Mouse (Mus musculus) hindbrain, embryonic 13.5 days (tissue): ENCODE data around the gene Rassf3. TPM values are rescaled to one million over a fixed set of nuclear protein-coding genes. Genes with fewer than 3 reads are reported as not detected.

ENCODE experiments used
- ATAC-seq: fragments of 200-750 bp; cut with Nextera tagmentation; 2 replicates; pipeline ENCODE4 v1.8.0; 2017; ENCODE audit warnings: moderate TSS enrichment; ENCODE audit not compliant: low FRiP score
- H3K27ac ChIP-seq: fragments of 300-500 bp; sonication (generic); 2 replicates; pipeline ENCODE4 v1.5.1; 2015; ENCODE audit warnings: inconsistent platforms, mild to moderate bottlenecking, moderate library complexity
- H3K27me3 ChIP-seq: fragments of 300-500 bp; sonication (generic); 2 replicates; pipeline ENCODE4 v1.6.1; 2015; ENCODE audit warnings: mild to moderate bottlenecking, inconsistent platforms
- H3K36me3 ChIP-seq: fragments of 300-500 bp; sonication (generic); 2 replicates; pipeline ENCODE4 v1.6.1; 2015; ENCODE audit warnings: mild to moderate bottlenecking, inconsistent platforms
- H3K4me1 ChIP-seq: fragments of 300-500 bp; sonication (generic); replicated peaks from 2 replicates; pipeline ENCODE4 v1.6.1; 2015; ENCODE audit warnings: inconsistent platforms
- H3K4me2 ChIP-seq: fragments of 300-500 bp; sonication (generic); 2 replicates; pipeline ENCODE4 v1.6.1; 2015; ENCODE audit warnings: inconsistent platforms, mild to moderate bottlenecking, moderate library complexity
- H3K4me3 ChIP-seq: fragments of 300-500 bp; sonication (generic); 2 replicates; pipeline ENCODE4 v1.5.1; 2015; ENCODE audit warnings: mild to moderate bottlenecking, inconsistent platforms
- H3K9ac ChIP-seq: fragments of 300-500 bp; sonication (generic); 2 replicates; pipeline ENCODE4 v1.6.1; 2015; ENCODE audit warnings: mild to moderate bottlenecking, inconsistent platforms
- H3K9me3 ChIP-seq: fragments of 300-500 bp; sonication (generic); 2 replicates; pipeline ENCODE4 v1.6.1; 2016; ENCODE audit warnings: inconsistent platforms
- WGBS: fragments of 180-500 bp; shearing (Covaris S2); methylation state at CpG from one replicate; pipeline ENCODE4 v1.1.7; 2015; 5-methylcytosine and 5-hydroxymethylcytosine counted together
- polyA plus RNA-seq: library from polyadenylated mRNA; unstranded; fragments of >200 nt; fragmentation: Nextera tagmentation; extraction: Ambion mirVana; gene quantifications from 2 replicates; pipeline ENCODE4 v1.2.1, GENCODE M21; 2015

Rassf3 gene
- polyA plus RNA-seq, 1 experiment from 2014 or later: 5.2 TPM

- H3K4me1 ChIP-seq: peaks cover 14% of the 10 kb centered on the region
- H3K9me3 ChIP-seq: no peaks in the 10 kb centered on the region
- no peaks in the 10 kb centered on the region for H3K36me3 ChIP-seq
- H3K27ac ChIP-seq: no peak overlapping the region
- peaks cover 11% of the 10 kb centered on the region for H3K27me3 ChIP-seq
- no peak for ATAC-seq
- no peak overlapping the region for H3K4me3 ChIP-seq
- H3K4me2 ChIP-seq: no peak overlapping the region
- no peak overlapping the region for H3K9ac ChIP-seq
- WGBS: 77% methylated on average over 3 of the region's 3 CpGs
These were observed 6.5 kb downstream of the Rassf3 start for GRCm38 (mm10) chr10:121469625-121470024.

- Histone ChIP-seq H3K36me3 (no peaks in the 10 kb centered on the region), H3K4me2 (no peak overlapping the region), H3K27me3 (peaks cover 5% of the 10 kb centered on the region), H3K27ac (no peak overlapping the region), H3K4me1 (peaks cover 8% of the 10 kb centered on the region; the same call in 1 of the 2 replicates), H3K9ac (no peak overlapping the region), H3K9me3 (no peaks in the 10 kb centered on the region), H3K4me3 (no peak overlapping the region)
- WGBS: 53% methylated on average over 5 of the region's 5 CpGs
- no peak for ATAC-seq
These were observed 7.2 kb downstream of the Rassf3 start for GRCm38 (mm10) chr10:121468985-121469384.

GRCm38 (mm10) chr10:121468261-121468660 lies 7.9 kb downstream of the Rassf3 start:
- H3K4me2 ChIP-seq: no peak overlapping the region
- 86% methylated on average over 5 of the region's 5 CpGs for WGBS

GRCm38 (mm10) chr10:121467792-121468191 lies 8.4 kb downstream of the Rassf3 start:
- WGBS: 75% methylated on average over 8 of the region's 8 CpGs
- Histone ChIP-seq H3K9ac (no peak overlapping the region), H3K27me3 (0 out of 2 replicates have a peak, but pooled peaks cover under 1% of the 10 kb centered on the region), H3K9me3 (no peaks in the 10 kb centered on the region), H3K36me3 (no peaks in the 10 kb centered on the region), H3K4me2 (no peak overlapping the region), H3K4me1 (0 out of 2 replicates have a peak, but pooled peaks cover 4% of the 10 kb centered on the region), H3K27ac (no peak overlapping the region), H3K4me3 (no peak overlapping the region)
- no peak for ATAC-seq

More at GRCm38 (mm10) chr10:121468261-121468660, 7.9 kb downstream of the Rassf3 start:
- H3K36me3 ChIP-seq: no peaks in the 10 kb centered on the region
- no peaks in the 10 kb centered on the region for H3K27me3 ChIP-seq
- H3K9me3 ChIP-seq: no peaks in the 10 kb centered on the region
- H3K9ac ChIP-seq: no peak overlapping the region
- no peak overlapping the region for H3K27ac ChIP-seq
- ATAC-seq: no peak
- no peak overlapping the region for H3K4me3 ChIP-seq
- 0 out of 2 replicates have a peak, but pooled peaks cover 4% of the 10 kb centered on the region for H3K4me1 ChIP-seq

- H3K27me3 ChIP-seq: 0 out of 2 replicates have a peak, but pooled peaks cover 3% of the 10 kb centered on the region
- no peak overlapping the region for H3K4me2 ChIP-seq
- H3K36me3 ChIP-seq: no peaks in the 10 kb centered on the region
- WGBS: 78% methylated on average over 13 of the region's 13 CpGs
- no peak overlapping the region for H3K4me3 ChIP-seq
- no peak for ATAC-seq
- H3K4me1 ChIP-seq: peaks cover 9% of the 10 kb centered on the region
- H3K27ac ChIP-seq: no peak overlapping the region
- H3K9ac ChIP-seq: no peak overlapping the region
- no peaks in the 10 kb centered on the region for H3K9me3 ChIP-seq
These were observed 9.1 kb downstream of the Rassf3 start for GRCm38 (mm10) chr10:121467016-121467415.

- Histone ChIP-seq H3K4me3 (no peak overlapping the region), H3K27me3 (0 out of 2 replicates have a peak, but pooled peaks cover 3% of the 10 kb centered on the region), H3K9ac (no peak overlapping the region), H3K9me3 (no peaks in the 10 kb centered on the region), H3K36me3 (no peaks in the 10 kb centered on the region), H3K4me1 (peaks cover 18% of the 10 kb centered on the region), H3K4me2 (no peak overlapping the region), H3K27ac (0 out of 2 replicates have a peak overlapping the region, but pooled peaks have one; percentile 10)
- ATAC-seq: no peak
- 46% methylated on average over 5 of the region's 5 CpGs for WGBS
These were observed 11.1 kb downstream of the Rassf3 start for GRCm38 (mm10) chr10:121465033-121465432.

DNA sequence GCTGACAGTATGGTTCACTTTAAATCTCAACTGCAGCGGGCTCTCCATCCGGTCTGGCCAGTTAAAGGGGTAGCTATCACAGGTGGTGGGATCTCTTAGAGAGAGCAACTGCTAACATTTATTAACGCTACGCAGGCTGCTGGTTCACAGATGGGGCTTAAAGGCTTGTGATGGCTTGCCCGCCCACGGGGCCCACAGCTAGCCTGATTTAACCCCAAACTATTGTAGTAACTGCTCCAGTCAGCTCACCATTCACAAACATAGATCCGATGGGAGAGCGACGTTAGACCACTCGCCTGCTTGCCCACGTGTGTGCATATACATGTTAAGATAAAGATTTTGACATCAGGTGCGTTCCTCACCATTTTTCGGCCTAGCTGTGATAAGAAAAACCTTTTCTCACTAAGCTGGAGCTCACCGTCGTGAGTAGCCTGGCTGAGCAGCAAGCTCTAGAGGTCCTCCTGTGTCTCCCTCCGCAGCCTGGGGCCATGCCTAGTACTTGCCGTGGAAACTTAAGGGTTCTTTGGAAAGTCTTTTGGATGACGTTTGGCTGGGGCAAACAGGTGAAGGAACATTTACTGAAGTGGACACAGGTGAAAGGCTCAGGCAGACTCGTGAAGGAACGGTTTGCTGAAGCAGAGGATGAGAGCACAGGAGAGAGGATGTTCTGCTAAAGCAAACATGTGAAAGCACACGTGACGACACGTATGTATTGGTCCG lies 13.8 kb downstream of the Rassf3 start:
- Histone ChIP-seq H3K27me3 (0 out of 2 replicates have a peak, but pooled peaks cover 3% of the 10 kb centered on the region), H3K4me1 (peaks cover 22% of the 10 kb centered on the region), H3K36me3 (no peaks in the 10 kb centered on the region), H3K4me2 (peak overlapping the region; percentile 51), H3K9ac (peak overlapping the region; percentile 59), H3K9me3 (no peaks in the 10 kb centered on the region), H3K4me3 (0 out of 2 replicates have a peak overlapping the region, but pooled peaks have one; percentile 23), H3K27ac (peak overlapping the region; percentile 70)
- WGBS: 55% methylated on average over 24 of the region's 24 CpGs
- 0 out of 2 replicates have a peak, but pooled peaks have one; percentile 29 for ATAC-seq

GRCm38 (mm10) chr10:121461404-121462161 lies 14.6 kb downstream of the Rassf3 start:
- 0 out of 2 replicates have a peak, but pooled peaks cover 3% of the 10 kb centered on the region for H3K27me3 ChIP-seq
- no peaks in the 10 kb centered on the region for H3K9me3 ChIP-seq
- H3K9ac ChIP-seq: peak overlapping the region; percentile 59
- H3K4me2 ChIP-seq: peak overlapping the region; percentile 51
- H3K36me3 ChIP-seq: no peaks in the 10 kb centered on the region
- peak; percentile 47 for ATAC-seq
- peaks cover 22% of the 10 kb centered on the region for H3K4me1 ChIP-seq
- H3K27ac ChIP-seq: peak overlapping the region; percentile 70
- WGBS: 6% methylated on average over 22 of the region's 22 CpGs
- peak overlapping the region; percentile 23; the same call in 1 of the 2 replicates for H3K4me3 ChIP-seq

DNA sequence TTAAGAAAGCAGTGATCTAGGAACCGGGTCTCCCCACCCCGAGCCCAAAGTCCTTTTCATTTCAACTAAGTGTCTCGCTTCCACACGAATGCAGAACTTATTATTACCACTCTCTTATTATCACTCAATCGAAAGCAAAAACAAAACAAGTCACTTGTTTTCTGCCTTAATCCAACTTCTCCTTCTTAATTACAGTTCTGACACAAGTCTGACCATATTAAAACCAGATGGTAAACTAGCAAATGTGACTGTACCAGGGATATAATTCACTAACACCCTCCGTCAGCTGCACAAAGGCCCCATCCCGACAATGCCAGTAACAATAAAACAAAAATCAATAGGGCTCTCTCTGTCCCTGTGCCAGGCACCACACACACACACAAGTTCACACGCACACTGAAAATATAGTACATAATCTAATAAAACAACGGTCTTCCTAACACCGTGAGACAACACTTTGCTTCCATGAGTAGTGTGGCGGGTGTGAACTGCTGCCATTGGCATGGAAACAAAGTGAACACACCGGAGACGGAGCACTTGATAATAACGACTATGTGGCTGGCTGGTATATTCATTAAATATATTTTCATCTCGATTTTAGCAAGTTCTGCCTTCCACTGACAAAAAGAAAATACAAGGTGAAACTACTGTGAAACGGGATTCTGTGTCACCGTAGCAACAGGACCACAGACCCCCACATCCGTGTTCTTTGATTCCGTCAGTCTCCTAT lies 16.9 kb downstream of the Rassf3 start:
- no peaks in the 10 kb centered on the region for H3K36me3 ChIP-seq
- ATAC-seq: no peak
- H3K27ac ChIP-seq: no peak overlapping the region
- H3K4me3 ChIP-seq: no peak overlapping the region
- H3K4me2 ChIP-seq: no peak overlapping the region
- H3K4me1 ChIP-seq: peaks cover 22% of the 10 kb centered on the region
- 0 out of 2 replicates have a peak, but pooled peaks cover 3% of the 10 kb centered on the region for H3K27me3 ChIP-seq
- WGBS: 62% methylated on average over 19 of the region's 19 CpGs
- H3K9me3 ChIP-seq: no peaks in the 10 kb centered on the region
- no peak overlapping the region for H3K9ac ChIP-seq

- H3K9me3 ChIP-seq: no peaks in the 10 kb centered on the region
- whole genome bisulfite sequencing: 90% methylated on average over 9 of the region's 9 CpGs
- no peak overlapping the region for H3K9ac ChIP-seq
- H3K27ac ChIP-seq: no peak overlapping the region
- ATAC-seq: no peak
- H3K4me3 ChIP-seq: no peak overlapping the region
- peaks cover 22% of the 10 kb centered on the region for H3K4me1 ChIP-seq
- H3K36me3 ChIP-seq: no peaks in the 10 kb centered on the region
- H3K4me2 ChIP-seq: no peak overlapping the region
- 0 out of 2 replicates have a peak, but pooled peaks cover 3% of the 10 kb centered on the region for H3K27me3 ChIP-seq
These were observed 17.7 kb downstream of the Rassf3 start for GRCm38 (mm10) chr10:121458408-121458807.

DNA sequence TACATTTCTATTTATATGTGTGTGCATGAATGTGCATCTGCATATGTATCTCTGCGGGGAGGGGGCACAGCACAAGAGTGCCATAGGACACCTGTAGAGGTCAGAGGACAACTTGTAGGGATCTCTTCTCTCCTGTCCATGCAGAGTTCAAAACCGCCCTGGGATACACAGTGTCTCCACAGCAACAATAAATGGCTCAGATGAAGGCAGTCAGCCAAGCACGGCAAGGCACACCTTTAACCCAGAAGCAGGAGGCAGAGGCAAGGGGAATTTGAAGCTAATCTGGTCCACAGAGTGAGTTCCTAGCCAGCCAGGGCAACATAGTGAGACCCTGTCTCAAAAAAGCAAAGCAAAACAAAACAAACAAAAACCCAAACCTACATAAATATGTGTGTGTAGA lies 18.8 kb downstream of the Rassf3 start:
- 85% methylated on average over 3 of the region's 3 CpGs for WGBS
- H3K4me2 ChIP-seq: no peak overlapping the region
- peaks cover 20% of the 10 kb centered on the region for H3K4me1 ChIP-seq
- H3K27ac ChIP-seq: no peak overlapping the region
- no peaks in the 10 kb centered on the region for H3K9me3 ChIP-seq
- H3K9ac ChIP-seq: no peak overlapping the region
- H3K4me3 ChIP-seq: no peak overlapping the region
- no peaks in the 10 kb centered on the region for H3K36me3 ChIP-seq
- no peaks in the 10 kb centered on the region for H3K27me3 ChIP-seq
- no peak for ATAC-seq

DNA sequence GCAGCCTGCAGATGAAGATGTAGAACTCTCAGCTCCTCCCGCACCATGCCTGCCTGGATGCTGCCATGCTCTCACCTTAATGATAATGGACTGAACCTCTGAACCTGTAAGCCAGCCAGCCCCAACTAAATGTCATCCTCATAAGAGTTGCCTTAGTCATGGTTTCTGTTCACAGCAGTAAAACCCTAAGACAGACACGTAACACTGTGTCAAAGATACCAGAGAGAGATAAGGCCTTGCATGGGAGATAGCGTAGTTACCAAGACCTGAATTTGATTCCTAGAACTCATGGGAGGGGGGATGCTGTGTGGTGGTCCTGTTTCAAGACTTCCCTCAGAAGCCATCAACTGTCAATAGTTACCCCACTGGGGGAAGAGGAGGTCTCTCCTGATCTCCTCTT lies 20.6 kb downstream of the Rassf3 start:
- H3K4me1 ChIP-seq: peaks cover 8% of the 10 kb centered on the region
- no peak overlapping the region for H3K4me2 ChIP-seq
- H3K9me3 ChIP-seq: no peaks in the 10 kb centered on the region
- no peaks in the 10 kb centered on the region for H3K27me3 ChIP-seq
- 97% methylated on average over 3 of the region's 3 CpGs for WGBS
- no peaks in the 10 kb centered on the region for H3K36me3 ChIP-seq
- no peak overlapping the region for H3K4me3 ChIP-seq
- no peak overlapping the region for H3K27ac ChIP-seq
- H3K9ac ChIP-seq: no peak overlapping the region
- ATAC-seq: no peak
